ENCODE assay signal across 17 mouse cellular contexts in the genomic region with DNA sequence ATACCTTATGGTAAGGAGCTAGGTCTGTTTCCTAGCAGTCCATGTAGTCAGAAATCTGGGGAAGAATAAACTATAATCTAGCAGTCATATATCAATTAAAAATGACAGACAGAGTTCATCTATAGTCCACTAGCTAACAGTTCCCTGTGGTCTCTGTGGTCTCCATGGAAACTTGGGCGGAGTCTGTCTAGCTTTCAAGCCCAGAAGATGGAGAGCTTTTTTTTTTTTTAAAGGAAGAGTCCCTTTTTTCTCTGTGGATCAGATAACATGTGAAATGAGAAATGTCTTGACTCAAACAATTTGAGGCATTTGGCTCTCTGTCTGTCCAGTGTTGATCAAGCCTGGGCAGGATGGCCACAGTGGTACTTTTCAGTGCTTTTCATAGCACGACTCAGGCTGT. TPM values are rescaled to one million over a fixed set of nuclear protein-coding genes. Genes with fewer than 3 reads are reported as not detected.
A peak's percentile ranks its signal among the peaks of the same experiment; 100 is the strongest.
DNase-seq lines count a peak whose midpoint lies in the region; ATAC-seq lines count a peak whose summit lies in the region.
"Had no signal": no experiment of that assay in that cellular context is flagged by ENCODE, and none has a peak within 500 bp of the region (broad histone marks: within the 10 kb centered on the region; RNA-seq: fewer than 3 reads in every experiment).

No protein-coding gene starts in this region.

- WGBS in forebrain, embryonic 14.5 days = 87% methylated on average over 2 of the region's 2 CpGs
- WGBS in forebrain, embryonic 16.5 days = 76% methylated on average over 2 of the region's 2 CpGs
- WGBS in intestine, embryonic 15.5 days = 76% methylated on average over 2 of the region's 2 CpGs

- DNase-seq in forebrain, embryonic 14.5 days (ENCODE audit: low spot score) = peak; percentile 16
- peak; percentile 2 for DNase-seq in lung, postnatal 36 days
- no peak for DNase-seq in lung, postnatal 4 days
- DNase-seq in right cerebral cortex, adult 18-20 months = no peak
- no peak for DNase-seq in adrenal gland, postnatal 10 days
- DNase-seq: adrenal gland, adult 8-10 months; cerebellum, postnatal 14 days; forebrain, postnatal 0 days; kidney, postnatal 25 days; liver, embryonic 13.5 days; lung, postnatal 14 days; thymus, postnatal 4 days had no signal

- H3K27ac ChIP-seq in forebrain, embryonic 14.5 days (ENCODE audit: low read depth, low read length) = no peak overlapping the region
- no peak overlapping the region for H3K27ac ChIP-seq in forebrain, embryonic 16.5 days (ENCODE audit: low read length)
- no peak overlapping the region for H3K27ac ChIP-seq in intestine, embryonic 15.5 days
- H3K27ac ChIP-seq: liver, embryonic 13.5 days; midbrain, embryonic 15.5 days had no signal

- H3K36me3 ChIP-seq in forebrain, embryonic 14.5 days (ENCODE audit: control insufficient read depth, insufficient read depth, low read length) = no peaks in the 10 kb centered on the region
- H3K36me3 ChIP-seq in forebrain, embryonic 16.5 days (ENCODE audit: control insufficient read depth, insufficient read depth) = no peaks in the 10 kb centered on the region
- no peaks in the 10 kb centered on the region for H3K36me3 ChIP-seq in intestine, embryonic 15.5 days
- H3K36me3 ChIP-seq: liver, embryonic 13.5 days; midbrain, embryonic 15.5 days had no signal

- no peak overlapping the region for H3K4me2 ChIP-seq in forebrain, embryonic 14.5 days (ENCODE audit: low read length)
- no peak overlapping the region for H3K4me2 ChIP-seq in forebrain, embryonic 16.5 days (ENCODE audit: low read length)
- H3K4me2 ChIP-seq in intestine, embryonic 15.5 days (replicated peaks) = no peak overlapping the region
- H3K4me2 ChIP-seq: liver, embryonic 13.5 days; midbrain, embryonic 15.5 days had no signal

- H3K4me3 ChIP-seq in forebrain, embryonic 14.5 days (ENCODE audit: low read depth, low read length) = no peak overlapping the region
- no peak overlapping the region for H3K4me3 ChIP-seq in forebrain, embryonic 16.5 days (replicated peaks; ENCODE audit: low read length)
- H3K4me3 ChIP-seq in intestine, embryonic 15.5 days (replicated peaks) = no peak overlapping the region
- H3K4me3 ChIP-seq: liver, embryonic 13.5 days; midbrain, embryonic 15.5 days had no signal

- no peaks in the 10 kb centered on the region for H3K4me1 ChIP-seq in forebrain, embryonic 14.5 days (ENCODE audit: control insufficient read depth, insufficient read depth, low read length)
- H3K4me1 ChIP-seq in forebrain, embryonic 16.5 days (replicated peaks; ENCODE audit: control insufficient read depth, insufficient read depth, low read length) = no peaks in the 10 kb centered on the region
- no peaks in the 10 kb centered on the region for H3K4me1 ChIP-seq in intestine, embryonic 15.5 days (replicated peaks)
- H3K4me1 ChIP-seq: liver, embryonic 13.5 days; midbrain, embryonic 15.5 days had no signal

- no peak overlapping the region for H3K9ac ChIP-seq in forebrain, embryonic 14.5 days (ENCODE audit: low read length)
- no peak overlapping the region for H3K9ac ChIP-seq in forebrain, embryonic 16.5 days (replicated peaks; ENCODE audit: low read depth, low read length)
- H3K9ac ChIP-seq in intestine, embryonic 15.5 days = no peak overlapping the region
- H3K9ac ChIP-seq: forebrain, postnatal 0 days; liver, embryonic 13.5 days; midbrain, embryonic 15.5 days had no signal

- H3K9me3 ChIP-seq in forebrain, embryonic 14.5 days (replicated peaks; ENCODE audit: control insufficient read depth, low read length) = no peaks in the 10 kb centered on the region
- H3K9me3 ChIP-seq in forebrain, embryonic 16.5 days (ENCODE audit: control insufficient read depth, low read length) = no peaks in the 10 kb centered on the region
- H3K9me3 ChIP-seq in intestine, embryonic 15.5 days = no peaks in the 10 kb centered on the region
- H3K9me3 ChIP-seq: liver, embryonic 13.5 days; midbrain, embryonic 15.5 days had no signal

- no peak for ATAC-seq in forebrain, embryonic 14.5 days
- no peak for ATAC-seq in forebrain, embryonic 16.5 days
- ATAC-seq in common myeloid progenitor, adult 5-6 weeks (replicated peaks; ENCODE audit: low read depth, poor library complexity, severe bottlenecking) = peak; percentile 47
- ATAC-seq in intestine, embryonic 15.5 days = no peak
- ATAC-seq: forebrain, postnatal 0 days; midbrain, embryonic 15.5 days had no signal

- H3K27me3 ChIP-seq in forebrain, embryonic 14.5 days (replicated peaks; ENCODE audit: control insufficient read depth, insufficient read depth, low read length) = no peaks in the 10 kb centered on the region
- H3K27me3 ChIP-seq in forebrain, embryonic 16.5 days (replicated peaks; ENCODE audit: control insufficient read depth, insufficient read depth, low read length) = no peaks in the 10 kb centered on the region
- H3K27me3 ChIP-seq in intestine, embryonic 15.5 days (replicated peaks) = no peaks in the 10 kb centered on the region
- H3K27me3 ChIP-seq: liver, embryonic 13.5 days; midbrain, embryonic 15.5 days had no signal

RNA-seq across cellular contexts. Expression of gene Smim10l2a, which starts 9.8 kb away (rescaled TPM):
- 9.7 and 12.9 TPM in 2 replicates for polyA plus RNA-seq in forebrain, embryonic 14.5 days (2014; fragmentation: Nextera tagmentation; extraction: Ambion mirVana)
- polyA plus RNA-seq in forebrain, embryonic 16.5 days (2015; fragmentation: Nextera tagmentation; extraction: Ambion mirVana) = 16.4 and 22.3 TPM in 2 replicates
- 2.6 and 2.8 TPM in 2 replicates for total RNA-seq in common myeloid progenitor, adult 5-6 weeks (2017)
- 5.9 and 6.7 TPM in 2 replicates for polyA plus RNA-seq in intestine, embryonic 15.5 days (2015; fragmentation: Nextera tagmentation; extraction: Ambion mirVana)
- 1 to 10 TPM; 1.2 to 1.8 TPM for total RNA-seq in adrenal gland, postnatal 10 days (2021)
- polyA plus RNA-seq: C2C12 had no signal

RNA-seq across cellular contexts. Expression of gene Zfp449, which starts 37.9 kb away (rescaled TPM):
- 3.6 and 5.5 TPM in 2 replicates for polyA plus RNA-seq in forebrain, embryonic 14.5 days (2014; fragmentation: Nextera tagmentation; extraction: Ambion mirVana)
- 6.4 and 7.0 TPM in 2 replicates for polyA plus RNA-seq in forebrain, embryonic 16.5 days (2015; fragmentation: Nextera tagmentation; extraction: Ambion mirVana)
- total RNA-seq in common myeloid progenitor, adult 5-6 weeks (2017) = 2.4 and 3.1 TPM in 2 replicates
- 5.7 and 6.1 TPM in 2 replicates for polyA plus RNA-seq in intestine, embryonic 15.5 days (2015; fragmentation: Nextera tagmentation; extraction: Ambion mirVana)
- 1 to 10 TPM; 3.5 to 4.4 TPM for total RNA-seq in adrenal gland, postnatal 10 days (2021)

Comparison
In these comparisons a context has a peak if more than half of its experiments do, and no peak if none do; other contexts are left out.
1. DNase-seq: peak in forebrain, embryonic 14.5 days (single experiment) and lung, postnatal 36 days (single experiment); none in lung, postnatal 4 days (0 of 2), right cerebral cortex, adult 18-20 months (single experiment) and adrenal gland, postnatal 10 days (single experiment).